Mouse (Mus musculus) right cerebral cortex, postnatal 14 days (tissue): ENCODE data around the gene Camk1.

Source experiments
- DNase-seq: peaks from one replicate; pipeline ENCODE4 v3.0.0; 2022

Gene Camk1

GRCm38 (mm10) chr6:113343177-113344092 is at the start of gene Camk1:
TSS of gene Camk1 (minus strand) at chr6:113343984.
- DNase-seq: peak; percentile 79

GRCm38 (mm10) chr6:113392387-113393071 is 48.7 kb upstream of the Camk1 start:
- peak; percentile 46 for DNase-seq

- no peak for DNase-seq
These were observed 48.2 kb upstream of the Camk1 start for GRCm38 (mm10) chr6:113392015-113392386.

- DNase-seq: no peak
These were observed 46.9 kb upstream of the Camk1 start for GRCm38 (mm10) chr6:113390715-113391114.

- DNase-seq: no peak
These were observed 45.2 kb upstream of the Camk1 start, which contains the start of gene Ttll3 for GRCm38 (mm10) chr6:113388960-113389359. TSS of gene Ttll3 (plus strand) at chr6:113389260.

GRCm38 (mm10) chr6:113386025-113386424 is 42.2 kb upstream of the Camk1 start:
- DNase-seq: no peak

GRCm38 (mm10) chr6:113385160-113385714 is 41.5 kb upstream of the Camk1 start:
- DNase-seq: no peak

GRCm38 (mm10) chr6:113384351-113384927 is 40.7 kb upstream of the Camk1 start:
- no peak for DNase-seq

GRCm38 (mm10) chr6:113380480-113380879 is 36.7 kb upstream of the Camk1 start:
- no peak for DNase-seq

- no peak for DNase-seq
These were observed 35.5 kb upstream of the Camk1 start for GRCm38 (mm10) chr6:113379246-113379645.

GRCm38 (mm10) chr6:113377496-113378385 is 34.0 kb upstream of the Camk1 start, which contains the start of the genes Tada3 and Arpc4:
TSS of gene Tada3 (minus strand) at chr6:113377883.
TSS of gene Arpc4 (plus strand) at chr6:113378115.
- DNase-seq: peak; percentile 92

- no peak for DNase-seq
These were observed 33.4 kb upstream of the Camk1 start for GRCm38 (mm10) chr6:113377172-113377495.

GRCm38 (mm10) chr6:113373491-113373890 is 29.7 kb upstream of the Camk1 start:
- DNase-seq: no peak

GRCm38 (mm10) chr6:113370194-113370929 is 26.6 kb upstream of the Camk1 start:
- no peak for DNase-seq

GRCm38 (mm10) chr6:113368577-113368976 is 24.8 kb upstream of the Camk1 start:
- no peak for DNase-seq

- DNase-seq: no peak
These were observed 24.3 kb upstream of the Camk1 start for GRCm38 (mm10) chr6:113368124-113368523.

- DNase-seq: no peak
These were observed 23.8 kb upstream of the Camk1 start for GRCm38 (mm10) chr6:113367574-113367973.

GRCm38 (mm10) chr6:113366639-113367038 is 22.9 kb upstream of the Camk1 start:
- DNase-seq: no peak

- no peak for DNase-seq
These were observed 20.8 kb upstream of the Camk1 start for GRCm38 (mm10) chr6:113364518-113365135.

- DNase-seq: no peak
These were observed 18.5 kb upstream of the Camk1 start for GRCm38 (mm10) chr6:113362241-113362640.

- no peak for DNase-seq
These were observed 17.7 kb upstream of the Camk1 start for GRCm38 (mm10) chr6:113361476-113361875.
